Mouse (Mus musculus): Measurements from ENCODE around the gene Tmcc1.

Gene Tmcc1

GRCm38 (mm10) chr6:116015902-116016301 lies 177.4 kb downstream of the Tmcc1 start:
- no peak for DNase-seq (ENCODE audit: low spot score in 2 of 2)

- no peak for DNase-seq (ENCODE audit: low spot score in 2 of 2)
Observed at GRCm38 (mm10) chr6:116014111-116014510, 179.2 kb downstream of the Tmcc1 start.

GRCm38 (mm10) chr6:116013687-116014086 lies 179.6 kb downstream of the Tmcc1 start:
- DNase-seq (ENCODE audit: low spot score in 2 of 2) = no peak

- peak; percentile 69 to 91 for DNase-seq (ENCODE audit: low spot score in 2 of 2)
Observed at GRCm38 (mm10) chr6:116010541-116010940, 182.7 kb downstream of the Tmcc1 start.

- DNase-seq (ENCODE audit: low spot score in 2 of 2) = peak in 1 of 2 experiments; percentile 65
Observed at GRCm38 (mm10) chr6:116009426-116009825, 183.9 kb downstream of the Tmcc1 start.

- DNase-seq (ENCODE audit: low spot score in 2 of 2) = peak; percentile 56 to 86
Observed at GRCm38 (mm10) chr6:116007561-116008173, 185.6 kb downstream of the Tmcc1 start.

GRCm38 (mm10) chr6:116006731-116007130 lies 186.6 kb downstream of the Tmcc1 start:
- peak in 1 of 2 experiments; percentile 63 for DNase-seq (ENCODE audit: low spot score in 2 of 2)

GRCm38 (mm10) chr6:116005959-116006288 lies 187.4 kb downstream of the Tmcc1 start:
- no peak for DNase-seq (ENCODE audit: low spot score in 2 of 2)

GRCm38 (mm10) chr6:116005275-116005958 lies 187.9 kb downstream of the Tmcc1 start:
- peak in 1 of 2 experiments; percentile 60 for DNase-seq (ENCODE audit: low spot score in 2 of 2)

GRCm38 (mm10) chr6:116004716-116005115 lies 188.6 kb downstream of the Tmcc1 start:
- DNase-seq (ENCODE audit: low spot score in 2 of 2) = peak in 1 of 2 experiments; percentile 62

GRCm38 (mm10) chr6:116004069-116004468 lies 189.2 kb downstream of the Tmcc1 start:
- DNase-seq (ENCODE audit: low spot score in 2 of 2) = peak in 1 of 2 experiments; percentile 66

- no peak for DNase-seq (ENCODE audit: low spot score in 2 of 2)
Observed at GRCm38 (mm10) chr6:116003516-116003915, 189.8 kb downstream of the Tmcc1 start.

GRCm38 (mm10) chr6:116002311-116003104 lies 190.8 kb downstream of the Tmcc1 start:
- no peak for DNase-seq (ENCODE audit: low spot score in 2 of 2)

GRCm38 (mm10) chr6:116000851-116001250 lies 192.4 kb downstream of the Tmcc1 start:
- DNase-seq (ENCODE audit: low spot score in 2 of 2) = no peak

- DNase-seq (ENCODE audit: low spot score in 2 of 2) = no peak
Observed at GRCm38 (mm10) chr6:115999227-115999626, 194.1 kb downstream of the Tmcc1 start.

GRCm38 (mm10) chr6:115998758-115999157 lies 194.5 kb downstream of the Tmcc1 start:
- DNase-seq (ENCODE audit: low spot score in 2 of 2) = no peak

- DNase-seq (ENCODE audit: low spot score in 2 of 2) = no peak
Observed at GRCm38 (mm10) chr6:115997726-115998311, 195.5 kb downstream of the Tmcc1 start.

GRCm38 (mm10) chr6:115996171-115996851 lies 197.0 kb downstream of the Tmcc1 start:
- DNase-seq (ENCODE audit: low spot score in 2 of 2) = peak in 1 of 2 experiments; percentile 65

GRCm38 (mm10) chr6:115995531-115995941 lies 197.8 kb downstream of the Tmcc1 start:
- peak in 1 of 2 experiments; percentile 66 for DNase-seq (ENCODE audit: low spot score in 2 of 2)

GRCm38 (mm10) chr6:115994877-115995520 lies 198.3 kb downstream of the Tmcc1 start, which contains the start of gene Plxnd1:
Gene Plxnd1 (minus strand): TSS chr6:115995005.
- peak; percentile 91 to 94 for DNase-seq (ENCODE audit: low spot score in 2 of 2)
